Mouse (Mus musculus) embryo, embryonic 10.5 days (tissue): ENCODE measurements around the gene Olfr691.
"Not testable (repeated sequence)": the region's sequence is repeated elsewhere in the genome, so short reads cannot be mapped to it uniquely, and the experiment has no call there.

Experiments
- DNase-seq: peaks from one replicate; pipeline ENCODE4 v3.0.0-alpha.2; 2015; ENCODE audit warnings: low spot score

Olfr691 gene

DNA sequence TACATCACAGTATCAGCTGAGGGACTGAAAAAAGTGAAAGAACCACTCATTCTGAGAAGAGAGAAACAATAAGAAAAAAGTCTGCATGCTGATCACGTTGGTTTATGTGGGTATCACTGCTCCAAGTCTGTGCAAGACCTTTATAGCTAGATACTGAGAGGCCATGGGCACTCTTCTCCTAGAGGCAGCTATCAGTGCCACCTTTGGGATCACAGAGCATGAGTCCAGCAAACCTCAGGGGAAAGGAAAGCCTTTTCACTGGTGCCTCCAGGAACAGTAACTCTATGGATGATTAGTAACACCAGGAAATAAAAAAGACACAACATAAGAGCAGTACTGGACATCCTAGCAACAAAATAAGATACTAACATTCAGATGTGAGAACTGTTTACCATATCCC is at the start of gene Olfr691:
Gene Olfr691 (minus strand): TSS at position 101 of the 400 bp plus-strand sequence.
- DNase-seq: no peak

GRCm38 (mm10) chr7:105390236-105390635 is 48.2 kb upstream of the Olfr691 start:
- no peak for DNase-seq

GRCm38 (mm10) chr7:105387696-105388095 is 45.6 kb upstream of the Olfr691 start:
- DNase-seq: no peak

- no peak for DNase-seq
These were observed 38.3 kb upstream of the Olfr691 start for GRCm38 (mm10) chr7:105380329-105380728.

- DNase-seq: no peak
These were observed 32.8 kb upstream of the Olfr691 start, which contains the start of gene Gm5901 for GRCm38 (mm10) chr7:105374866-105375265. TSS of gene Gm5901 (plus strand) at chr7:105375038.

GRCm38 (mm10) chr7:105373976-105374375 is 31.9 kb upstream of the Olfr691 start:
- DNase-seq: no peak

GRCm38 (mm10) chr7:105373509-105373908 is 31.4 kb upstream of the Olfr691 start:
- no peak for DNase-seq

DNA sequence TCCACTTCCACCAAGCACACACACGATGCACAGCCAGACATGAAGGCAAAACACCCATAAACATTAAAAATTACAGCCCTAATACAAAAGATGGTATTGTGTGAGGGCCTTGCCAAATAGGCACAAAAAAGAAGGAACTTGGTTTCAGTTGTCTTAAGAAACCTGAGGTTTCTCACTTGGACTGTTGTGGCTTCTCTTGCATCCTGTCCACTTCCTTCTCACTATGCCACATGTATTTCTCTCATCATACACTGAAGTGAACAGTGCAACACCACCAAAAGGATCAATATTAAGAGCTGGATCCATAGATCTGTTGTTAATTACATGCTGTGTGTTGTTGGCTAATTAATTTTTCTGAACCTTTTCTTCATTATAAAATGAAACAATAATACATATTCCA is 30.8 kb upstream of the Olfr691 start:
- no peak for DNase-seq

DNA sequence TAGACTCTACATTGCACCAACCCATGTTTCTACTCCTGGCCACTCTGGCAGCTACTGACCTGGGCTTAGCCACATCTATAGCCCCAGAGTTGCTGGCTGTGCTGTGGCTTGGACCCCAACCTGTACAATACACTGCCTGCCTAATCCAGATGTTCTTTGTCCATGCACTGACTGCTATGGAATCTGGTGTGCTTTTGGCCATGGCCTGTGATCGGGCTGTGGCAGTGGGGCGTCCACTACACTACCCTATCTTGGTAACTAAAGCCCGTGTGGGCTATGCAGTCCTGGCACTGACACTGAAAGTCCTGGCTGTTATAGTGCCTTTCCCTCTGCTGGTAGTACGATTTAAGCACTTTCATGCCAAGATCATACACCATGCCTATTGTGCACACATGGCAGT is 26.5 kb upstream of the Olfr691 start:
- no peak for DNase-seq

DNA sequence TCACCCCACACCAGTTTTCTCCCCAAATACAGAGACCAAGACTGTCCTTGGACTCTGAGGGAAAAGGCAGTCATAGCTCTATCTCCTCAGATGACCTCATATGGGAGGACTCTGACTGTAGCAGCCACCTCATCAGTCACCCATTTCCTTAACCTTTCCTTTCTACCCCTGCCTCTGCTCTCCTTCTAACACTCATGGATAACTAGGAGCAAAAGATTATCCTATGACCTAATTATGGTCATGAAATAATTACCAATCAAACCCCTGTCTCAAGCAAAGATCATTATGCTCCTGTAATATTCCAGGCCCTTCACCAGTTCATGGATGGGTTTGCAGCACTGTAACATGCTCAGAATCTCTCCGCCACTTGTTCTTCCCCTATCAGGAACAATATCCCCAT is 25.9 kb upstream of the Olfr691 start, which contains the start of gene Olfr692:
Gene Olfr692 (plus strand): TSS at position 301 of the 400 bp plus-strand sequence.
- no peak for DNase-seq

GRCm38 (mm10) chr7:105367268-105367667 is 25.2 kb upstream of the Olfr691 start:
- no peak for DNase-seq

DNA sequence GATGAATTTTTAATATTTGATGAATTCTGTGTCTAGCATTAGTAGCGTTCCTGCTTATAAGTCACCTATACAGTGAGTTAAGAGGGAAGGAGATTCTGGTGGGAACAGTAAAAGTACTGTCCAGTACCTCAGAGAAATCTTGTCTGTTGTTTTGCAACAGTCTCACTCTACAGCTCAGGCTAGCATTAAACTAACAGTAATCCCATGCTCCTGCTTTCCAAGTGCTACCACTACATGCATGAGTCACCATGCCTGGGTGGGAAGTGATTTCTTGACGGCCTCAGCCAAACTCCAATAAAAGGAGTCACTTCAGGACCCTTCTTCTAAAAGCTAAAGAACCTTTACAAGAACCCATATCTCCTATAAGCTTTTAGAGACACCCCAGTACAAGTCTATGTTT is 19.6 kb upstream of the Olfr691 start:
- no peak for DNase-seq

- DNase-seq: not testable (repeated sequence)
These were observed 14.4 kb upstream of the Olfr691 start for GRCm38 (mm10) chr7:105356487-105356886.

DNA sequence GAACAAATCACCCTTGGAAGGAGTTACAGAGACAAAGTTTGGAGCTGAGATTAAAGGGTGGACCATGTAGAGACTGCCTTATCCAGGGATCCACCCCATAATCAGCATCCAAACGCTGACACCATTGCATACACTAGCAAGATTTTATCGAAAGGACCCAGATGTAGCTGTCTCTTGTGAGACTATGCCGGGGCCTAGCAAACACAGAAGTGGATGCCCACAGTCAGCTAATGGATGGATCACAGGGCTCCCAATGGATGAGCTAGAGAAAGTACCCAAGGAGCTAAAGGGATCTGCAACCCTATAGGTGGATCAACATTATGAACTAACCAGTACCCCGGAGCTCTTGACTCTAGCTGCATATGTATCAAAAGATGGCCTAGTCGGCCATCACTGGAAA is 14.0 kb upstream of the Olfr691 start:
- not testable (repeated sequence) for DNase-seq

DNA sequence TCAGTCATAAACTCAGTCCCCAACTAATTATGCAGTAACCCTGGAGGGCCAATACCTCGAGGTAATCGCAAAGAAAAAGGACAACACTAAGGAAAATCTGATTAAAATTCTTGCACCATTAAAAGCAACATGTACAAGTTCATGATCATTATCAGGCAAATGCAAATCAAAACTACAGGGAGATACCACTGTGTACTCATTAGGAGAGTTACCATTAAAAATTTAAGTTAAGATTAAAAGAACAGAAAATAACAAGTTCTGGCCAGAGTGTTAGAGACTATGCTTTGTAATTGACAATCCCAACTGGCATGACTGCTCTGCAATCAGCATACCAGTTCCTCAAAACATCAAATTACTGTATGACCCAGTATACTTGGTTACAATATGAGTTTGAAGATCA is 682 bp upstream of the Olfr691 start:
- no peak for DNase-seq

GRCm38 (mm10) chr7:105334004-105334403 is 8.1 kb downstream of the Olfr691 start, which contains the start of gene Olfr690:
TSS of gene Olfr690 (minus strand) at chr7:105334104.
- DNase-seq: no peak

- DNase-seq: no peak
These were observed 16.8 kb downstream of the Olfr691 start for GRCm38 (mm10) chr7:105325302-105325701.

DNA sequence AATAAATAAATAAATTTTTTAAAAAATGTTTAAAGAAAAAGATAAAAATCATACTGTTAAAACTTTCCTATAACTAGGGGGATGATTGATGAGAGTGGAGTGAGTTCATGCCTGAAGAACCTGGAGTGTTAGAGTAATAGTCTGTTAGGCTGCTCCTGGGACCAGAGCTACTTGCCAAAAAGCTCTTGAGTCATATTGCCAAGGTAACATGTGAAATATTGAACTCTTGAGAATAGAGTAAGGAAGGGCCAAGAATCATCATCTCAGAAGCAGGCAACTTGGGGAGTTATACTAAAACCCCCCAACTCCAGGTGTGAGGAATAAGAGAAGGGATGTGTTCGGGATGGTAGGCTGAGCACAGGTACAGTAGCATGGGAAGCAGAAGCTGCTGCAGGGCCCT is 31.2 kb downstream of the Olfr691 start, which contains the start of gene Olfr689:
Gene Olfr689 (plus strand): TSS at position 301 of the 400 bp plus-strand sequence.
- no peak for DNase-seq

DNA sequence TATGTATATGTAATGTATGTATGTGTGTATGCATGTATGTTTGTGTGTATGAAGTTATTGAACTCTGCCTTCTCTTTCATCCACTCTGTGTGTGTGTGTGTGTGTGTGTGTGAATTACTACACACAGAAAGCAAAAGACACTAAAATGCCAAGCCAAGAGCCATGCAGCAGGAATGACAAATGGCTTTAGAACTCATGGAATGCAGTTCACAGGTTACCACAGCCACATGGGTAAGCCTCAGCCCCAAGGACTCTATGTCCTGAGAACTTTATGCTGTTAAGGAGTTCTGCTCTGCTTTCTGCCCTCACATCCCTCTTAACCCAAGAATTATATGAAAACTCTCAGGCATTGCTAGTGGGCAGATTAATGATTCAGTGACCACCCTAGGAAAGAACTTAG is 52.0 kb downstream of the Olfr691 start:
- DNase-seq: no peak

- no peak for DNase-seq
These were observed 54.3 kb downstream of the Olfr691 start, which contains the start of gene Olfr688 for GRCm38 (mm10) chr7:105287795-105288194. TSS of gene Olfr688 (plus strand) at chr7:105288095.
